Mouse (Mus musculus) forebrain, embryonic 16.5 days (tissue): Measurements from ENCODE around the gene Kif21a. TPM values are rescaled to one million over a fixed set of nuclear protein-coding genes. Genes with fewer than 3 reads are reported as not detected.

Source experiments
- ATAC-seq: fragments of 200-750 bp; cut with Nextera tagmentation; 2 replicates; pipeline ENCODE4 v1.8.0; 2017; ENCODE audit warnings: mild to moderate bottlenecking, moderate library complexity
- H3K27ac ChIP-seq: fragments of 300-500 bp; sonication (generic); 2 replicates; pipeline ENCODE4 v1.5.1; 2014; ENCODE audit warnings: low read length, control low read depth
- H3K27me3 ChIP-seq: fragments of 300-500 bp; sonication (generic); replicated peaks from 2 replicates; pipeline ENCODE4 v1.6.1; 2014; ENCODE audit warnings: low read length; ENCODE audit not compliant: control insufficient read depth, insufficient read depth
- H3K36me3 ChIP-seq: fragments of 300-500 bp; sonication (generic); 2 replicates; pipeline ENCODE4 v1.6.1; 2014; ENCODE audit not compliant: control insufficient read depth, insufficient read depth
- H3K4me1 ChIP-seq: fragments of 300-500 bp; sonication (generic); replicated peaks from 2 replicates; pipeline ENCODE4 v1.6.1; 2014; ENCODE audit warnings: low read length; ENCODE audit not compliant: control insufficient read depth, insufficient read depth
- H3K4me2 ChIP-seq: fragments of 300-500 bp; sonication (generic); 2 replicates; pipeline ENCODE4 v1.6.1; 2014; ENCODE audit warnings: mild to moderate bottlenecking, low read length, control low read depth
- H3K4me3 ChIP-seq: fragments of 300-500 bp; sonication (generic); replicated peaks from 2 replicates; pipeline ENCODE4 v1.5.1; 2014; ENCODE audit warnings: mild to moderate bottlenecking, low read length, control low read depth
- H3K9ac ChIP-seq: fragments of 300-500 bp; sonication (generic); replicated peaks from 2 replicates; pipeline ENCODE4 v1.6.1; 2014; ENCODE audit warnings: low read depth, low read length, control low read depth
- H3K9me3 ChIP-seq: fragments of 300-500 bp; sonication (generic); 2 replicates; pipeline ENCODE4 v1.6.1; 2016; ENCODE audit warnings: low read length; ENCODE audit not compliant: control insufficient read depth
- WGBS: fragments of 180-500 bp; shearing (Covaris S2); extraction: QIAGEN DNeasy Blood & Tissue Kit; methylation state at CpG from one replicate; pipeline ENCODE4 v1.1.7; 2014; 5-methylcytosine and 5-hydroxymethylcytosine counted together
- polyA plus RNA-seq: library from polyadenylated mRNA; unstranded; fragments of >200 nt; fragmentation: Nextera tagmentation; extraction: Ambion mirVana; gene quantifications from 2 replicates; pipeline ENCODE4 v1.2.1, GENCODE M21; 2015

Gene Kif21a
- 49.0 and 53.7 TPM in 2 replicates for polyA plus RNA-seq

- Histone ChIP-seq H3K4me2 (peak within 1 kb of the TSS; percentile 74), H3K27me3 (no peaks in the 10 kb centered on the region), H3K4me3 (peak within 1 kb of the TSS; percentile 97), H3K36me3 (no peaks in the 10 kb centered on the region), H3K9me3 (no peaks in the 10 kb centered on the region), H3K9ac (peak within 1 kb of the TSS; percentile 99), H3K4me1 (peaks cover 24% of the 10 kb centered on the region), H3K27ac (peak within 1 kb of the TSS; percentile 99)
- ATAC-seq, result peak; percentile 89
- 0% methylated on average over 36 of the region's 89 CpGs for WGBS
Measured at GRCm38 (mm10) chr15:91049496-91050441, at the start of gene Kif21a. TSS of gene Kif21a (minus strand) at chr15:91049948.

GRCm38 (mm10) chr15:91096606-91097005 lies 46.9 kb upstream of the Kif21a start:
- 89% methylated on average over 6 of the region's 6 CpGs for WGBS
- no peaks in the 10 kb centered on the region for H3K36me3 ChIP-seq
- H3K4me1 ChIP-seq, result peaks cover 5% of the 10 kb centered on the region
- no peak overlapping the region for H3K9ac ChIP-seq
- H3K4me3 ChIP-seq, result no peak overlapping the region
- H3K9me3 ChIP-seq, result no peaks in the 10 kb centered on the region
- H3K4me2 ChIP-seq, result no peak overlapping the region
- H3K27me3 ChIP-seq, result no peaks in the 10 kb centered on the region
- H3K27ac ChIP-seq, result no peak overlapping the region
- no peak for ATAC-seq

GRCm38 (mm10) chr15:91089427-91089826 lies 39.7 kb upstream of the Kif21a start:
- H3K9me3 ChIP-seq, result no peaks in the 10 kb centered on the region
- H3K9ac ChIP-seq, result no peak overlapping the region
- no peak overlapping the region for H3K4me3 ChIP-seq
- no peak overlapping the region for H3K4me2 ChIP-seq
- H3K4me1 ChIP-seq, result peaks cover 5% of the 10 kb centered on the region
- no peak for ATAC-seq
- H3K27ac ChIP-seq, result no peak overlapping the region
- 68% methylated on average over 7 of the region's 7 CpGs for WGBS
- H3K27me3 ChIP-seq, result no peaks in the 10 kb centered on the region
- H3K36me3 ChIP-seq, result no peaks in the 10 kb centered on the region

- Histone ChIP-seq H3K4me3 (no peak overlapping the region), H3K4me2 (no peak overlapping the region)
- 82% methylated on average over 12 of the region's 12 CpGs for WGBS
Measured at GRCm38 (mm10) chr15:91088071-91088470, 38.3 kb upstream of the Kif21a start.

GRCm38 (mm10) chr15:91077457-91078410 lies 28.0 kb upstream of the Kif21a start:
- Histone ChIP-seq H3K9ac (no peak overlapping the region), H3K4me3 (no peak overlapping the region), H3K36me3 (no peaks in the 10 kb centered on the region), H3K4me2 (no peak overlapping the region), H3K27ac (no peak overlapping the region), H3K27me3 (no peaks in the 10 kb centered on the region), H3K9me3 (no peaks in the 10 kb centered on the region), H3K4me1 (peaks cover 6% of the 10 kb centered on the region; the same call in 1 of the 2 replicates)
- peak; percentile 43; the same call in 1 of the 2 replicates for ATAC-seq
- 14% methylated on average over 15 of the region's 15 CpGs for WGBS

More at GRCm38 (mm10) chr15:91088071-91088470, 38.3 kb upstream of the Kif21a start:
- H3K36me3 ChIP-seq, result no peaks in the 10 kb centered on the region
- H3K27ac ChIP-seq, result no peak overlapping the region
- no peak overlapping the region for H3K9ac ChIP-seq
- ATAC-seq, result no peak
- H3K9me3 ChIP-seq, result no peaks in the 10 kb centered on the region
- peaks cover 5% of the 10 kb centered on the region for H3K4me1 ChIP-seq
- no peaks in the 10 kb centered on the region for H3K27me3 ChIP-seq

GRCm38 (mm10) chr15:91072440-91072839 lies 22.7 kb upstream of the Kif21a start:
- Histone ChIP-seq H3K36me3 (no peaks in the 10 kb centered on the region), H3K9ac (no peak overlapping the region), H3K27ac (no peak overlapping the region), H3K27me3 (no peaks in the 10 kb centered on the region), H3K9me3 (no peaks in the 10 kb centered on the region), H3K4me2 (no peak overlapping the region), H3K4me1 (peaks cover 1% of the 10 kb centered on the region; the same call in 1 of the 2 replicates), H3K4me3 (no peak overlapping the region)
- no peak for ATAC-seq
- WGBS, result 93% methylated on average over 1 of the region's 1 CpGs

GRCm38 (mm10) chr15:91064310-91064826 lies 14.6 kb upstream of the Kif21a start:
- Histone ChIP-seq H3K4me2 (no peak overlapping the region), H3K27me3 (no peaks in the 10 kb centered on the region), H3K4me1 (peaks cover 6% of the 10 kb centered on the region), H3K4me3 (no peak overlapping the region), H3K27ac (peak overlapping the region; percentile 9; the same call in 1 of the 2 replicates), H3K9ac (no peak overlapping the region), H3K9me3 (peaks cover 3% of the 10 kb centered on the region; the same call in 1 of the 2 replicates), H3K36me3 (no peaks in the 10 kb centered on the region)
- peak; percentile 39; the same call in 1 of the 2 replicates for ATAC-seq
- 80% methylated on average over 12 of the region's 12 CpGs for WGBS

GRCm38 (mm10) chr15:91063845-91064244 lies 14.1 kb upstream of the Kif21a start:
- H3K27ac ChIP-seq, result peak overlapping the region; percentile 58
- H3K4me3 ChIP-seq, result no peak overlapping the region
- no peak overlapping the region for H3K9ac ChIP-seq
- H3K9me3 ChIP-seq, result peaks cover 3% of the 10 kb centered on the region; the same call in 1 of the 2 replicates
- no peaks in the 10 kb centered on the region for H3K36me3 ChIP-seq
- peak; percentile 92 for ATAC-seq
- peak overlapping the region; percentile 28; the same call in 1 of the 2 replicates for H3K4me2 ChIP-seq
- peaks cover 6% of the 10 kb centered on the region for H3K4me1 ChIP-seq
- no peaks in the 10 kb centered on the region for H3K27me3 ChIP-seq
- 35% methylated on average over 7 of the region's 7 CpGs for WGBS
